Mouse (Mus musculus): Measurements from ENCODE around the gene Cep126.
A peak's percentile ranks its signal among the peaks of the same experiment; 100 is the strongest.

The Cep126 gene

DNA sequence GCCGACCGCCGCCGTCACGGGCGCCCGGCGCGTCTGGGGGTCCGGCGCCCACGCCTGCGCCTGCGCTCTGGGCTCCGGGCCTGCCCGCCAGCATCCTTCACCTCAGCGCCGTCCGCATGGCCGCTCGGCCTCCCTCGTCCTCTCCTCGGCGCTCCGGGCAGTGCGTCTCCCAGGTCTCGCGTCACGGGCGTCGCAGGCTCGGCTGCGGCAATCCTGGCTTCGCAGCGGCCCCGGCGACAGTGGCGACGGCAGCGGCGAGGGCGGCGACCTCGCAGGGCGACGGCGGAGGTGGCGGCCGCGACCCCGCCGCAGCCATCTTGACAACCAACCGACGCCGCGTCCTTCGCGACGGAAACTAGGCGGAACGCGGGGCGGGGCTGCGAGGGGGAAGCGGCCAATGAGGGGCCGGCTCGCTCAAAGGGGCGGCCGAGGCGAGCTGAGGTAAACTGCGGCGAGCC is at the start of gene Cep126:
Gene Cep126 (minus strand): TSS at position 178 of the 458 bp plus-strand sequence.
- peak; percentile 90 for DNase-seq (ENCODE audit: extremely low spot score)

GRCm38 (mm10) chr9:8179554-8179953 is 45.5 kb upstream of the Cep126 start:
- DNase-seq (ENCODE audit: extremely low spot score), result no peak

GRCm38 (mm10) chr9:8177099-8177498 is 43.0 kb upstream of the Cep126 start:
- DNase-seq (ENCODE audit: extremely low spot score), result no peak

DNA sequence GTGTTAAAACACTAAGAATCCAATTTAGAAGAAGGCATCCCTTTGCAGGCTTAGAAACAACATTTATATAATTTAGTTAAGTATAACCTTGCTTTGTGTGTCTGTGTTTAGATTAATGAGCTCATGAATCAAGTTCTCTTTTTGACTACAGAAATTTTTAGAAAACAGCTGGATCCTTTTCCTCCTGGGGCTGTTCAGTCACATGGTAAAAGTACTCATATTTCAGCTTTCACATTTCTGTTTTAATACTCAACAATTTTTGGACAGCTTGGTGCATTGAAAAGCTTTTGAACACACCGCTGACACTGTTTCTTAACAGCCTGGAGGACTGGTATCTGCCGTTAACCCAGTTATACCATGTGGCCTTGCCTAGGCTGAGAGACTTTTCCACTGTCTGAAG is 22.9 kb upstream of the Cep126 start:
- no peak for DNase-seq (ENCODE audit: extremely low spot score)

DNA sequence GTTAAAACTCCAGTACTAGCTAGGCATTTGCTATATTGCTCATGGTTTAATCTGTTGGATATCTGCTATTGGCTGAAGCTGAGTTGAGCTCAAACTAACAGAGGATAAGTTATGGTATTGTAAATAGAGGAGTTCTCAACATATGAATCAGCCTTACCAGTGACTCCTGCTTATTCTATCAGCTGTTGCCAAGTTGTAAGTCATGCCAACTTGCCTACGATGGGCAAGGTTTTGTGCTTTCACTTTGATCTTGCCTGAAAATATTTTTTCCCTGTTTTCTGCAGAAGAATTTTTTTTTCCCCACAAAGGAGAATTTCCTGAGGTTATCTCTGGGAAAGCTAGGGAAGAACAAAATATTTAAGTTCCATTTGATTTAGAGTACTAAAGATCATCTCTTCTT is 5.4 kb upstream of the Cep126 start:
- no peak for DNase-seq (ENCODE audit: extremely low spot score)

DNA sequence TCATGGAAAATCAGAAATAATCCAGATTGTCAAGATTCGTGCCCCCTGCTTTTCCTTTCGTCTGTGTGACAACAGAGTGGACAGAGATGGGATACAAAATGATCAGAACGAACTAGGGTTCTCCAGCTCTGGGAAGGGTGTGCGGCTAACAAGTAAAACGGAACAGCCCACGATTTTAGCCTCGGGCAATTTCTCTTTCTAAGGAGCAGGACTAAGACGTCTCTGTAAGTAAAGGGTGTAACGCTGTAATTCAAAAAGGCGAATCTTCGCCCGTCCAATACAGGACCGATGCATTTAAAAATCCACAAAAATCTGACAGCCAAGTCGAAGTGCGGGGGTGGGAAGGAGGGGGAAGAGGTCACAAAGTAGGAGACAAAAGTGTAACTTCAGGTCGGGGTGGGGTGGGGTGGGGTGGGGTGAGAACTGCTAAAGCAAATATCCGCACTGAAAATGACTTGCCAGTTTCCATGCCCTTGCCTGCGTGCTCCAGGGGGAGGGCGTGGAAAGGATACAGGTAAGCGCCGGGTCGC is 443 bp downstream of the Cep126 start:
- no peak for DNase-seq (ENCODE audit: extremely low spot score)

DNA sequence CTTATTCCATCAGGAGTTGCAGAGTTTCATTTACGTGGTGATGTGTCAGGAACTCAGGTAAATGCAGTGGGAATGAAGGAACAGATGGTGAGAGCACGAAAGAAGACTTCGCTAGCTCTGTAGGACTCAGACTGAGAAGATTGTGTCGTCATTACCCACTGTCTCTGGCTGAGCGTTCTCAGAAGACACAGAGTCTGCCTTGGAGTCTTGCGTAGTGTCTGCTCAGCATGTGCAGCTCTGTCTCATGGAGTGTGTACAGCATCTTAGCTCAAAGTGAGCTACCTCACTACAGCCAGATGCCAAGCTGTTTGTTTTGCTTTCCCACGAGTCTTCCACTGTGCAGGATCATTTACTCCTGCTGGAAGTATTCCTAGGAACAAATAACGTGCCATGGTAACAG is 10.6 kb downstream of the Cep126 start:
- DNase-seq (ENCODE audit: extremely low spot score), result no peak

GRCm38 (mm10) chr9:8114516-8114915 is 19.6 kb downstream of the Cep126 start:
- no peak for DNase-seq (ENCODE audit: extremely low spot score)

GRCm38 (mm10) chr9:8103050-8103449 is 31.0 kb downstream of the Cep126 start:
- DNase-seq (ENCODE audit: extremely low spot score), result no peak

DNA sequence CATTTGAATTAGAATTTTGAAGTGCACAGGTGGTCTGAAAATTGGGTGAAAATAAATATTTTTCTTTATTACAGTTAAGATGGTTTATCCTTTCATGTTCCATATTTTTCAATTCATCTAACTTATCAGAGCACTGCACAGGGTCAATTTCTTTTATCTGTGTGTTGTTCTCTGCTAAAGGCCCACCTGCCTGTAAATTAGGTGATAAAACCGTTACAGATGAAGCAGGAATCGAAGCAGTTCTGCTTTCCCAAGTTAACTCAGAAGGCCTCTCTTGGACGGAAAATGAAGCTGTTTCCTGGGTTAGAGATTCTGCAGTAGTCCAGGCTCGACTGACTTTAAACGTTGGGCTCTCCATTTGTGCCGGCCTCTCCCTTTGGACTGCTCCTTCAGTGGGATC is 33.1 kb downstream of the Cep126 start:
- no peak for DNase-seq (ENCODE audit: extremely low spot score)

DNA sequence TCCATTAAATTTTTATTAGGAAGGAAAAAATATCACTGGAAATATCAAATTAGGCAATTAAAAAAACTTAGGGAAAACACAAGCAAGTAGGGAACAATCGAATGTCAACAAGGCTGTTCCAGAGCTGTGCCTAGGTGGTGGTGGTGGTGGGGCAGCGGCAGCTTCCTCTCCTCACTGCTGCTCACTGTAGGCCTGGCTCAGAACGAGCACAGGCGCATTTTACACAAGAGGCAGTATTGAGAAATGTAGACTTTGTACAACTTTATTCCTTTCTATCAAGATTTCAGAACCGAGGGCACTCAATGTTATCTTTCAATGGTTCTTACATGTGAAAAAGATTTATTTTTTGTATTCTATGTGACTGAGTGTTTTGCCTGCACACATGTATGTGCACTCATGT is 55.2 kb downstream of the Cep126 start:
- no peak for DNase-seq (ENCODE audit: extremely low spot score)

- no peak for DNase-seq (ENCODE audit: extremely low spot score)
These were observed 59.7 kb downstream of the Cep126 start for GRCm38 (mm10) chr9:8074345-8074744.

DNA sequence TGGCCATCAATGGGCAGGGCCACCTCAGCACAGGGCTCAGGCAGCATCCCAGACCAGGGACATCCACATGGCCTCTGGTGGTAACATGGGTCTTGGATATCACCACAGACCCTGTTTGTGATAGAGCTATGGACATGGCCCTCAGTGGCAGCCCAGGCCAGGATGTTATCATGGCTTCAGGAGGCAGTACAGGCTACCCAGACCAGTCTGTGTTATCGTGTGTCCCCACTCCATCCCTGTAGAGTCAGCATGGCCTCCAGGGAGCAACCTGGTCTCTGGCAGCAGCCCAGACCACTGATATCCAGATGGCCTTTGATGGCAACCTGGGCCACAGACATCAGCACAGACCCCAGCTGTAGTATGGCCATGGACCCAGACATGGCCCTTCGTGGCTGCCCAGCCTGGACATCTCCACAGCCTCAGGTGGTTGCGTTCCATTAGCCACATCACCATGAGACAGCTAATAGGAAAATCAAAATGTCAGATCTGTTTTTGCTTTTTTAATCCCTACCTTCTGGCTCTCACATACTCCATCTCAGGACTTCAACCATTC is 60.8 kb downstream of the Cep126 start:
- no peak for DNase-seq (ENCODE audit: extremely low spot score)

DNA sequence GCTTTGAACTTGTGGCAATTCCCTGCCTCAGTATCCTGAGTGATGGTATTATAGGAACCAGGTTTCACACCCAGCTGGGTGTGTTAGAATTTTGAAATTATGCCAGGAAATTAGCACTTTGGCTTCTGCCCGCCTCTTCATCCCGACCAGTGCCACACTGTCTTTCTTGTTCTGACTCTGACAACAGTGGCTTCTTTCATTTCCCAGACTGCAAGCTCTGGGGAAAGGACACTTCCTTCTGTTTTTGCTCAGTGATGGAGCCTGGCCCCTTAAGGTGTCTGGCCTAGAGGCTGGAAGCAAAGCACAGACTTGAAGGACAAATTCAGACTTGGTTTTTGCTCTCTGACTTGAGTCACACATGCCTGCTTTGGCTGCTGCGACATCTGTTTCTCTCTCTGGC is 74.5 kb downstream of the Cep126 start:
- no peak for DNase-seq (ENCODE audit: extremely low spot score)

GRCm38 (mm10) chr9:8054831-8055230 is 79.3 kb downstream of the Cep126 start:
- DNase-seq (ENCODE audit: extremely low spot score), result no peak

DNA sequence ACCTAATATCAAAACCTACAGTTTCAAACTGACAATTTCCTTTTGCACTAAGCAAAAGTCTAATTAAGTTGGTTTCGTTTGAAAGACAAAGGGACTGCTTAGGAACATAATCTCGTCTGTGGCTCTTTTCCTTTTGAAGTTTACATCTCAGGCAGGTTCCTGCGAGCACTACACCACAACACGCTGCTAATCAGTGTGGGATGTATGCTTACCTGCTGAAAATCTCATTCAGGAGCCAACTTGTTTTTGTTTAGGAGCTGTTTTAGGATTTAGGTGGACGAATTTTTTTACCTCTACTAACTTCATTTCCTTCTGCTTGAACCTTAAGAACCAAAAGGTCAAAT is 91.1 kb downstream of the Cep126 start:
- no peak for DNase-seq (ENCODE audit: extremely low spot score)

GRCm38 (mm10) chr9:8042338-8043043 is 91.6 kb downstream of the Cep126 start, which contains the start of gene Cfap300:
Cfap300 (minus strand) TSS chr9:8042823.
- DNase-seq (ENCODE audit: extremely low spot score), result peak; percentile 97

GRCm38 (mm10) chr9:8035546-8035945 is 98.5 kb downstream of the Cep126 start:
- DNase-seq (ENCODE audit: extremely low spot score), result peak; percentile 24

DNA sequence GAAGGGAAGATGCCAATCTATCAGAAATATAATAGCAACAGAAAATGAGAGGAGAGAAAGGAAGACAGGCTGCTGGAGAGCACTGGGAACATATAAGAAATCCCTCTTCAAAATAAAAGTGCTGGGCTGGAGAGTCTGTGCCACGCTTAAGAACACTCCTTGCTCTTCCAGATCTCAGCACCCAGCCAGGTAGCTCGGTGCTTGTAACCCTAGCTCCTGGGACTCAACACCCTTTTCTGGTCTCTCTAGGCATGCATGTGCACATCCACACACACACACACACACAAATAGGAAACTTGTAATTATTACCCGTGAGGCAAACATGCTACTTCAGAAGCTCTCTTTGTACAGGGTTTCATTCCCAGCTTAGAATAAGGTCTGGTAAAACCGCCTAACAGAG is 99.0 kb downstream of the Cep126 start:
- DNase-seq (ENCODE audit: extremely low spot score), result no peak

DNA sequence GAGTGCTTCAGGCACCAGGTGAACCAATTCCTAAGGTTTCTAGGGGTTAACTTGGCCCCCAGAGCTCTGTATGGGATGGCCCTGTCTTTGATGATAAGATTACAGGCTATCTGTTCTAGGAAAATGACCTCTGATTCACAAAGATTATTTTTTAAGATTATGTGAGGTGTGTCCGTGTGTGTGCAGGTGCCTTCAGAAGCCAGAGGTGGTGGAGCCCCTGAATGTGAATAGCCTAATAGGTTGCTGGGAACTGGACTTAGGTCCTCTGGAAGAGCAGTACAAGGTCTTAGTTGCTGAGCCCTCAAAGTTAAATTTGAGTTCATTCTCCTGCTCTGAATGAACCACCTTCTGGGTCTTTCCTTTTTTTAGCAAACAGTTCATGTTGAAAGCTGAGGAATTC is 100.0 kb downstream of the Cep126 start:
- no peak for DNase-seq (ENCODE audit: extremely low spot score)

DNA sequence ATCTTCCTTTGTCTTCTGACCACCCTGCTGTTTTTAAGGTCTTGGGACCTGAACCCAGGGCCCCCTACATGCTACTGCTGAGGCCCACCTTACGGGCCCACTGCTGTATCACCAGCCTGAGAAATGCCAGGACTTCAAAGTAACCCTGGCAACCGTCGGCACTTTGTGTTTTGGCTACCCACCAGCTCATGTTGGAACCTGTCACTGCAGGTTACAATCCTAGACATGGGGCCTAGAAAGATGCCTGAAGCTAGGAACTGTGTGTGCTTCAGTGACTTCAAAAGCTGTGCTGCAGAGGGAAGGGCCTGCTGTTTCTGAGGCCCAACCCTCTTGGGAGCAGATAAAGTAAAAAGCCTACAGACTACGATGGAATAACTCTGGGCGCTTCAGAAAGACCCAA is 101.2 kb downstream of the Cep126 start:
- no peak for DNase-seq (ENCODE audit: extremely low spot score)
